Mouse (Mus musculus): ENCODE results near the gene Gata2. TPM values are rescaled to one million over a fixed set of nuclear protein-coding genes. Genes with fewer than 3 reads are reported as not detected.
A peak's percentile ranks its signal among the peaks of the same experiment; 100 is the strongest.

Gata2 gene
- total RNA-seq, 2 experiments from 2014 or later = 3.2 to 6.4 TPM

DNA sequence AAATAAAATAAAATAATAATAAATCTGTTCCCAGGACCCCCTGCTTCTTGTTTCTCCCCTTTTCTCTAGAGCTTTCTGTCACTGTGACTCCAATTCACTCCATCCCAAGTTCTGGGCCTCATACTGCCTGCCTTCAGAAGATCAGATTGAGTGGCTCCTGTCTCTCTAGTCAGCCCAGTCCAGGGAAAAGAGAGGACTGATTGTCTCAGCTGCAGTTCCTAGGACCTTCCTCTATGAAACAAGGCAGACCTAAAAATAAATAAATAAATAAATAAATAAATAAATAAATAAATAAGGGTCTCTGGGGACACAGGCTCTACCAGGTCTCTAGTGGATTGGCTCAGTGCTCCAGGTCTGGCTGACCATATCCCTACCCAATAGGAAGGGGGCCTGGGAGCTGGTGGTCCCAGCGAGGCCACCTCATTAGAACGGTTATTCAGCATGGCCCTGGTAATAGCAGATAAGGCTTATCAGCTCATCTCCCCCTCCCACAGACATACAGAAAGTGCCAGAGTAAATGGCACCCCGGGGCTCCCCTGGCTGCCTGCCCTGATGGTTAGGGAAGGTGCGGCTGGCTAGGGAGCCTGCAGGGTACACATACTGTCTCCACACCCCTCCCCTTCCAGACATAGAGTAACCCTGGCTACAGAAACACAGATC, 2.1 kb upstream of the Gata2 start:
- intact Hi-C loops (cut with DNase I) = loop anchor here (10.0 kb wide), 1 partner anchor 243 kb away; no protein-coding TSS in a partner anchor
- no peak for DNase-seq (ENCODE audit: extremely low spot score in 1 of 2, low spot score in 2 of 2)

- intact Hi-C loops (cut with DNase I) = loop anchor here (10.0 kb wide), 1 partner anchor 242 kb away; no protein-coding TSS in a partner anchor
Measured at GRCm38 (mm10) chr6:88192756-88193155, 935 bp upstream of the Gata2 start.

GRCm38 (mm10) chr6:88194053-88194977, 624 bp downstream of the Gata2 start:
- intact Hi-C loops (cut with DNase I) = loop anchor here (10.0 kb wide), 1 partner anchor 240 kb away; no protein-coding TSS in a partner anchor
- no peak for DNase-seq (ENCODE audit: extremely low spot score in 1 of 2, low spot score in 2 of 2)

More at GRCm38 (mm10) chr6:88192756-88193155, 935 bp upstream of the Gata2 start:
- DNase-seq (ENCODE audit: extremely low spot score in 1 of 2, low spot score in 2 of 2) = no peak

DNA sequence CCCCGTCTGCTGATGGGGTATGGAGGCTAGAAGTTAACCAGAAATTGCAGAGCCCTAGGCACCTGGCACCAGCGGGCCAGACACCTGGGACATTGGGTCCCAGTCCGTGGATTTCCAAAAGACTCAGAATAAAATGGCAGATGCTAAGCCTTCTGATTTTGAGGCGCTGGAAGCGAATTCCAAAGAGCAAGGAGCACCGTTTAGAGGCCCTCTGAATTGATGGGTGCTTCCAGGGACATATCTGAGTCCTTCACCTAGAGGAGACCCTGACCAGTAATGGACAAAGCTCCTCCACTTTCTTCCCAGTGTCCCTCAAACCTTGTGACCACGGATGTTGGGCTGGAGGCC, 1.3 kb downstream of the Gata2 start:
- no peak for DNase-seq (ENCODE audit: extremely low spot score in 1 of 2, low spot score in 2 of 2)
- intact Hi-C loops (cut with DNase I) = loop anchor here (10.0 kb wide), 1 partner anchor 240 kb away; no protein-coding TSS in a partner anchor

DNA sequence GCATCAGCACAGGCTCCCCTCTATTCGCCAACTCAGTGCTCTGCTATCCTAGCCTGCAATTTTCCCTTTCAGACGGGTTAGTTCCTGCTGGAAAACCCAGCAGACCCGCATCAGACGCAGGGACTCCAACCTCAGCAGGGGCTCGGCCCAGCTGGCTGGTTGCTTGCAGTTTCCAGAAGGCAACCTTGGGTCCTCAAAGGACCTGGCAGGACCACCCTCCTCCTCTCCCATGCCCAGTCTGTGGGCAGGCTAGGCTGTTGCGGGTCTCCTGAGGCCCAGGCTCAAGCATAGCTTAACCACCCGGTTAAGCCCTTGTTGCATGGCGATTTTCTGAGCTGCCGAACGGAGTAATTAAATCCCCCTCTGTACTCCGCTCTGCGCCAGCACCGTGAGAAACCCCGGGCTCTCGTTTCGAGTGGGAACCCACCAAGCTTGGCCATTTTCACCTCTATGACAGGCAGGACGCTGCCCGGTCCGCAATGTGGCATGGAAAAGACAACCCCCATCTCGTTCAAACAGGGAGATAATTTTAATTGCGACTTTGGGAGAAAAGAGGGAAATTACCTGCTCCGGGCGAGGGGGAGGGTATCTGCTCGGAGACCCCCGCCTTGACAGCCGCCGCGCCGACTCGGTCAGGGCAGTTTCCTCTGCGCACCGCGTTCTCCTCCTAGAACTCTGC, 2.5 kb downstream of the Gata2 start:
- intact Hi-C loops (cut with DNase I) = loop anchor here (10.0 kb wide), 1 partner anchor 239 kb away; no protein-coding TSS in a partner anchor
- DNase-seq (ENCODE audit: extremely low spot score in 1 of 2, low spot score in 2 of 2) = no peak

GRCm38 (mm10) chr6:88196733-88197312, 3.1 kb downstream of the Gata2 start:
- no peak for DNase-seq (ENCODE audit: extremely low spot score in 1 of 2, low spot score in 2 of 2)
- intact Hi-C loops (cut with DNase I) = loop anchor here (10.0 kb wide), 1 partner anchor 238 kb away; no protein-coding TSS in a partner anchor

- peak in 1 of 2 experiments; percentile 50 for DNase-seq (ENCODE audit: extremely low spot score in 1 of 2, low spot score in 2 of 2)
- intact Hi-C loops (cut with DNase I) = loop anchor here (10.0 kb wide), 1 partner anchor 237 kb away; no protein-coding TSS in a partner anchor
Measured at GRCm38 (mm10) chr6:88197313-88198069, 3.8 kb downstream of the Gata2 start.

DNA sequence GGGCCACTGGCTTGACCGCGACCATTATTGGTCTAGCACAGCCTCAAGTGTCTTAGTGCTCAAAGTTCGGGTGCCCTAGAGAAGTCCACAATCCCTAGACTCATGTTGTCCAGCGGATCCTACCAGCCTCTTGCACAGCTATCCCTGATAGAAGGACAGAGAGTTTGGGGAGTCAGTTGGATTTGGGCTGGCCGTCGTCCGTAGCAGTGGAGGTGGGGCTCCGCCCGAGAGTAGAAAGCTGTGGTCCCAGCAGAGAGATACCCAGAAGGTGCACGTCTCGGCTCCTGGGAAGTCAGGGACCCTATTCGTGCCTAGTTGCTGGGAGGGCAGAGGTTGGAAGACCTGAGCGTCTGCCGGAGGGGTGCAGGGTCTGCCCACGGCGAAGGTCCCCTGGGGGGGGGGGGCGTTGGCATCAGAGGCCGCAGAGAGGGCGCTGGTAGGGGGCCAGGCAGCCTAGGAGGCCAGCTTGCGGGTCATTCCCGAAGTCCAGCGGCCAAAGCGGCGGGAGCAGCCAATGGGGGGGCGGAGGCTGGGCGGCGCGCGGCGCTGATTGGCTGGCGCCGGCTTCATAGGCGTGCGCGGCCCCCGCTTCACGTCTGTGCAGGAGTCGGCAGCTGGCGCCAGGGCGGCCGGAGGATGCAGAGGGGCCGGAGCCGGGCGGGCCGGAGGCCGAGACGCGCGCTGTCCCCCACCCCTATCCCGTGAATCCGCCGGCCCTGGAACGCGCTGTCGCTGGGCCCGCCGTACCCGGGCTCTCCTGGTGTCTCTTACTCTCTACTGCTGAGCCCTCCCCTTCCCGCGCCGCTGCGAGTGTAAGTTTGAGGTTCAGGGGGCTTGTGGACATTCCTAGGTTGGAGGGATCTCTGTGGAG, 4.6 kb downstream of the Gata2 start:
- intact Hi-C loops (cut with DNase I) = loop anchor here (10.0 kb wide), 1 partner anchor 236 kb away; no protein-coding TSS in a partner anchor
- DNase-seq (ENCODE audit: extremely low spot score in 1 of 2, low spot score in 2 of 2) = peak in 1 of 2 experiments; percentile 89

- intact Hi-C loops (cut with DNase I) = loop anchor here (10.0 kb wide), 1 partner anchor 236 kb away; no protein-coding TSS in a partner anchor
- no peak for DNase-seq (ENCODE audit: extremely low spot score in 1 of 2, low spot score in 2 of 2)
Measured at GRCm38 (mm10) chr6:88199001-88199717, 5.5 kb downstream of the Gata2 start.

GRCm38 (mm10) chr6:88199718-88200692, 6.3 kb downstream of the Gata2 start:
- DNase-seq (ENCODE audit: extremely low spot score in 1 of 2, low spot score in 2 of 2) = peak in 1 of 2 experiments; percentile 52
- intact Hi-C loops (cut with DNase I) = loop anchor here (10.0 kb wide), 1 partner anchor 235 kb away; no protein-coding TSS in a partner anchor

DNA sequence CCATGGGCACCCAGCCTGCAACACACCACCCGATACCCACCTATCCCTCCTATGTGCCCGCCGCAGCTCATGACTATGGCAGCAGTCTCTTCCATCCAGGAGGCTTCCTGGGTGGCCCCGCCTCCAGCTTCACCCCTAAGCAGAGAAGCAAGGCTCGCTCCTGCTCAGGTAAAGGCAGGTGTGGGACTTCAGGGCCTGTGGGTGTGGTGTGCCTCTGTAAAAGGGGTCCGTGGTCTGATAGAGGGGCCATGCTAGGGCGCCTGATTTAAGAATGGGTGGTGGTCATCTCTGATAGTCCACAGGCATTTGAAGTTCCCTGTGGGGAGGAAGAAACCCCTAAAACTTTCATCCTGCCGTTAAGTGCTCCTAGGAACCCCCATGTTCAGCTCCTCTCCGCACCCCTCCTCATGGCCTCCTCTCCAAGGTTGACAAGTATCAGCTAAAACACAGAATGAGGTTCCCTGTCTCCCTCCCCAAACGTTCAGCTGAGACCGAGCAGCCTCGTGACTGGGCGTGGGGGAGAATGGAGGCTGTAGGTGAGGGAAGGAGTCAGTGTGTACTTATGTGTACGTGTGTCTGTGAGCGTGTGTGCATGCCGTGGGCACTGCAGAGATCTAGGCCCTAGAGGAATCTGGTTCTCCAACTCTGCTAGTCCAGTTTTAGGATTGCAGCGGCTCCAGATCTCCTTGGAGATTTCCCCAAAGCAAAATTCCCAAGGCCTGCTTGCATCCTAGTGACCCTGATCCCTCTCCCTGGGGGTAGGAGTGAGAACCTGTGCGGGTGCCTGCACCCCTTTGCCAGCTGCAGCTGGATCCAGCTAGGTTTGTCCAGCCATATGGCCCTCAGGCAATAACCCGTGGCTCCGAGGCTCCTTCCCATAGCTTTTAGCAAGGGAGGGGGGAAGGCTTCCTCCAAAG, 7.3 kb downstream of the Gata2 start:
- intact Hi-C loops (cut with DNase I) = no loop called here
- DNase-seq (ENCODE audit: extremely low spot score in 1 of 2, low spot score in 2 of 2) = peak in 1 of 2 experiments; percentile 18

DNA sequence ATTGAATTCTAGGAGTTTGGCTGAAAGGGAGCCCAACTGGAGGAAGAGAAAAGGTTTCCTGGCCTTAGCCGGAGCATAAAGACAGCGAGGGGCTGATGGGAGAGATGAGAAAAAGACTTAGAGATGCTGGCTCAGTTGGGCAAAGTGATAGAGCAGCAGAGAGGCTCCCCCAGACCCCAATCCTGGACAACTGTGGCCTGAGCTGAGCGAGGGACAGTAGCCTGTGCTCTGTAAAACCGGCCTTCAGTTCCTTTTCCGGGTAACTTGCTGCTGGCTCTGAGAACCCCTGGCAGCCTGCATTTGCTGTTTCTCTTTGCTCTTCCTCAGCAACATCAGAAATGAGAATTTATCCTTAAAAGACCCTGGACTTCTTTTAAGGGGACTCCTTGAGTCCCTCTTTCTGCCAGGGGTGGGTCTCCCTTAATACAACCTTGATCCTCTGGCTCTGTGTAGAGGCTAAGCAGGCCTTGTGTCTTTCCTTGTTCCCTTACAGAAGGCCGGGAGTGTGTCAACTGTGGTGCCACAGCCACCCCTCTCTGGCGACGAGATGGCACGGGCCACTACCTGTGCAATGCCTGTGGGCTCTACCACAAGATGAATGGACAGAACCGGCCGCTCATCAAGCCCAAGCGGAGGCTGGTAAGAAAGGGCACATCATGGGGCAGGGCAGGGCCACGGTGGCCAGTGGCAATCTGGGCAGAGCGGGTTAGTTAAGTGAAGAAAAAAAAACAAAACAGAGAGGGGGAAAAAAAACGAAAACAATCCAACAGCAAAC, 8.4 kb downstream of the Gata2 start:
- intact Hi-C loops (cut with DNase I) = no loop called here
- DNase-seq (ENCODE audit: extremely low spot score in 1 of 2, low spot score in 2 of 2) = peak in 1 of 2 experiments; percentile 17

DNA sequence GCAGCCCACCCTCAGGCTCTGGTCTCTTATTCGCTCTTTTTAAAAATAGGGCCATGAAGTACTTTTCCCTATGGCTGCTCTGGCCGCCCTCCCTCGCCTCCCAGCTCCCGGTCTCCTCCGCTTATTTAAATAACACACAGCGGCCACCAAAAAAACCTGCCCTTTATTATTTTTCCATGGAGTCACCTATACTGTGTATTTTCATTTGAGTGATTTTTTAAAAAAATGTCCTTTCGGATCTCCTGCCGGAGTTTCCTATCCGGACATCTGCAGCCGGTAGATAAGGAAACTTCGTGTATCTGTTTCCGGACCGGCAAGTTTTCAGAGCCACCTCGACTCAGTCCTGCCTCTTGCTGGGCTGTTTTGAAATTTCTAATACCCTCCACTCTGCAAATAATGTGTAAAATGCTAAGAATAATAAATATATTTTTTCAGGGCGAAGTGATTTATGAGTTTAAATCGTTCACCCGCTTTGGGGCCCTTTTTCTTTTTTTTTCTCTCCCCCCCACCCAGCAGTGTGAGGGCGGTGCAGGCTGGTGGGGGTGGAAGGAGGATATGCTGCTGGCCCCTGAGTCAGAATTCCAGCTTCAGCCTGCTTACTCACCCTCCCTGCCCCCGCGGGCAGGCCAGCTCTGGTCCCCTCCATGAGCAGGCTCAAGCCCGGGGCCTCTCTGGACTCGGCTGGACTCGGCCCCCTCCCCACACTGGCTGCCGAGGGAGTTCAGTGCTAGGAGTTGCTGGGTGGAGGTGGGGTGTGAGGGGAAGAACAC, 9.4 kb downstream of the Gata2 start:
- intact Hi-C loops (cut with DNase I) = no loop called here
- DNase-seq (ENCODE audit: extremely low spot score in 1 of 2, low spot score in 2 of 2) = peak in 1 of 2 experiments; percentile 64
